Mouse (Mus musculus): ENCODE results near the gene Mrgprf.

Gene Mrgprf

GRCm38 (mm10) chr7:145340248-145340904 lies 39.7 kb downstream of the Mrgprf start:
- DNase-seq: no peak
